Mouse (Mus musculus) erythroid progenitor cell, adult 5-6 weeks (primary cell): ENCODE data around the gene Gm21964. TPM values are rescaled to one million over a fixed set of nuclear protein-coding genes. Genes with fewer than 3 reads are reported as not detected.

Source experiments
- ATAC-seq: replicated peaks from 2 replicates; pipeline ENCODE4 v1.8.0; 2016; ENCODE audit warnings: moderate number of reproducible peaks, mild to moderate bottlenecking, moderate TSS enrichment, inconsistent platforms; ENCODE audit not compliant: poor library complexity, low FRiP score, severe bottlenecking
- total RNA-seq, 2 experiments: library from RNA; stranded (forward) in 1 of 2; stranded (reverse) in 1 of 2; fragments of 150-400 nt in 1 of 2; fragments of 186-747, 209-891 nt in 1 of 2; gene quantifications; 2 replicates each; pipeline versions ENCODE4 v1.2.3 to v1.2.4; 2015 to 2017; ENCODE audit warnings: low replicate concordance in 2 of 2

Gm21964 gene
- total RNA-seq, 2 experiments from 2014 or later = not detected

DNA sequence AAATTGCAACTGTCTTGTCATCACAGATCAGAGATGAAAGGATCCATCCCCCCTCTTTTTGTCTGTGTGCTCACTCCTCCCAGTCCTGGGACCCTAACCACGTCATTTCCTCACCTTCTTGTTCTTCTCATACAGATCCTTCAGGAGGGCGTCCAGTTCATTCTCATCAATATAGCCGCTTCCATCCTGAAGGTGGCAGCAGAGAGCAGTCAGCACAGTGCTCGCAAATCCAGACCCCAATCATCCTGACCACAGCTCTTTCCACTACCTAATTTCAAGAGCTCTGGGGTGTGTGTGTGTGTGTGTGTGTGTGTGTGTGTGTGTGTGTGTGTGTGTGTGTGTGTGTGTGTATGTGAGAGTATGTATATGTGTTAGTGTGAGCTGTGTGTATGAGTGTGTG, 44.5 kb downstream of the Gm21964 start:
- no peak for ATAC-seq

DNA sequence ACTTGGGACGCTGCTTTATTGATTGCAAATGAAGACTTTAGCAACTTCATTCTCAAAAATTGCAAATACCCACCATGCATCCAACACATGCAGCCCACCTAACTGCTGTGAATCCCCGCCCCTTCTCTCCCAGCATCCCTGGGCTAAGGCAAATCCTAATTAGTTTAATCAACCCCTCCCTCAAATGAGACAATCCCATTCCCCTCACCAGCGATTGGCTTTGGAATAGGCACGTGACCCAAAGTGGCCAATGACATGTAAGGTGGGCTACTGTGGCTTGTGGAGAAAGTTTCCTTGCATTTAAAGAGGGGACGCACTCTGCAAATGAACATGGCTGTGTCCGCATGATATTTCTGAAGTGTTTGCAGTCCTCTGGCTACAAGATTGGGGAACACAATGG, 51.9 kb downstream of the Gm21964 start:
- no peak for ATAC-seq

Other genes with a start within 250 kb of the Gm21964 start
- gene Phlpp2, start 232.7 kb upstream of the Gm21964 start, total RNA-seq (2015; ENCODE audit: low replicate concordance) = 36.0 and 45.7 TPM in 2 replicates
- 59.8 and 73.4 TPM in 2 replicates for gene Phlpp2, start 232.7 kb upstream of the Gm21964 start, total RNA-seq (2017; ENCODE audit: low replicate concordance)
- gene Marveld3, start 139.0 kb upstream of the Gm21964 start, total RNA-seq (2015; ENCODE audit: low replicate concordance) = not detected in 2 replicates
- not detected in 2 replicates for gene Marveld3, start 139.0 kb upstream of the Gm21964 start, total RNA-seq (2017; ENCODE audit: low replicate concordance)
- not detected in 2 replicates for gene Tat, start 110.8 kb upstream of the Gm21964 start, total RNA-seq (2015; ENCODE audit: low replicate concordance)
- not detected in 2 replicates for gene Tat, start 110.8 kb upstream of the Gm21964 start, total RNA-seq (2017; ENCODE audit: low replicate concordance)
- not detected in 2 replicates for gene Chst4, start 61.5 kb upstream of the Gm21964 start, total RNA-seq (2015; ENCODE audit: low replicate concordance)
- gene Chst4, start 61.5 kb upstream of the Gm21964 start, total RNA-seq (2017; ENCODE audit: low replicate concordance) = not detected in 2 replicates
- gene Zfp612, start 21.5 kb upstream of the Gm21964 start, total RNA-seq (2015; ENCODE audit: low replicate concordance) = not detected in 2 replicates
- gene Zfp612, start 21.5 kb upstream of the Gm21964 start, total RNA-seq (2017; ENCODE audit: low replicate concordance) = not detected in 2 replicates
- gene Gm17720, start 1.5 kb downstream of the Gm21964 start, total RNA-seq (2015; ENCODE audit: low replicate concordance) = not detected in 2 replicates
- not detected in 2 replicates for gene Gm17720, start 1.5 kb downstream of the Gm21964 start, total RNA-seq (2017; ENCODE audit: low replicate concordance)
- not detected in 2 replicates for gene Calb2, start 67.0 kb downstream of the Gm21964 start, total RNA-seq (2015; ENCODE audit: low replicate concordance)
- gene Calb2, start 67.0 kb downstream of the Gm21964 start, total RNA-seq (2017; ENCODE audit: low replicate concordance) = not detected in 2 replicates
- gene Cmtr2, start 114.5 kb downstream of the Gm21964 start, total RNA-seq (2015; ENCODE audit: low replicate concordance) = 0.42 and 0.72 TPM in 2 replicates
- gene Cmtr2, start 114.5 kb downstream of the Gm21964 start, total RNA-seq (2017; ENCODE audit: low replicate concordance) = 0.90 TPM in 1 of 2 replicates, not detected in the other
- gene Hydin, start 165.8 kb downstream of the Gm21964 start, total RNA-seq (2015; ENCODE audit: low replicate concordance) = not detected in 2 replicates
- not detected in 2 replicates for gene Hydin, start 165.8 kb downstream of the Gm21964 start, total RNA-seq (2017; ENCODE audit: low replicate concordance)